Mouse (Mus musculus) MEL (cell line): ENCODE results near the gene Slc5a7.

ENCODE experiments used
- CTCF ChIP-seq, 3 experiments: IDR thresholded peaks in 2 of 3; conservative IDR thresholded peaks in 1 of 3; 2 replicates each; pipeline ENCODE4 v1.5.1; 2011 to 2012; ENCODE audit warnings: low read length in 3 of 3, low read depth in 2 of 3, mild to moderate bottlenecking in 2 of 3, improper control_type of control experiment in 1 of 3, inconsistent platforms in 1 of 3, mixed read lengths in 1 of 3, moderate library complexity in 1 of 3; ENCODE audit not compliant: control insufficient read depth in 1 of 3, insufficient read depth in 1 of 3, poor library complexity in 1 of 3, severe bottlenecking in 1 of 3
- E2F4 ChIP-seq: IDR thresholded peaks from 2 replicates; pipeline ENCODE4 v1.6.1; 2011; ENCODE audit warnings: low read depth, low read length, improper control_type of control experiment, borderline replicate concordance
- POLR2AphosphoS2 ChIP-seq: IDR thresholded peaks from 2 replicates; pipeline ENCODE4 v1.6.1; 2011; ENCODE audit warnings: low read length, improper control_type of control experiment
- USF1 ChIP-seq: IDR thresholded peaks from 2 replicates; pipeline ENCODE4 v1.6.1; 2014; ENCODE audit warnings: low read depth, mild to moderate bottlenecking, inconsistent platforms, low read length, improper control_type of control experiment, moderate library complexity
- ZC3H11A ChIP-seq: IDR thresholded peaks from 2 replicates; pipeline ENCODE4 v1.6.1; 2012; ENCODE audit warnings: low read depth, mild to moderate bottlenecking, inconsistent platforms, low read length, improper control_type of control experiment
- ZNF384 ChIP-seq: IDR thresholded peaks from 2 replicates; pipeline ENCODE4 v1.6.1; 2012; ENCODE audit warnings: low read depth, mild to moderate bottlenecking, inconsistent platforms, low read length, improper control_type of control experiment

- no peak for TF ChIP-seq POLR2AphosphoS2
- TF ChIP-seq ZC3H11A: no peak
- TF ChIP-seq ZNF384: no peak
- no peak for TF ChIP-seq CTCF (IDR thresholded peaks at IDR 0.05 in 2 of 3, conservative IDR thresholded peaks at IDR 0.05 in 1 of 3; ENCODE audit: control insufficient read depth in 1 of 3, insufficient read depth in 1 of 3, low read depth in 2 of 3, low read length in 3 of 3, poor library complexity in 1 of 3, severe bottlenecking in 1 of 3)
- TF ChIP-seq E2F4: no peak
- TF ChIP-seq USF1: no peak
Observed at GRCm38 (mm10) chr17:54243650-54244300, 55.1 kb downstream of the Slc5a7 start.
